19 mouse cellular contexts compared by ENCODE assay signal in genomic region chr12:71183736-71184135, GRCm38 (mm10). TPM values are rescaled to one million over a fixed set of nuclear protein-coding genes. Genes with fewer than 3 reads are reported as not detected.
DNase-seq lines count a peak whose midpoint lies in the region; ATAC-seq lines count a peak whose summit lies in the region.
"Had no signal": no experiment of that assay in that cellular context is flagged by ENCODE, and none has a peak within 500 bp of the region (broad histone marks: within the 10 kb centered on the region; RNA-seq: fewer than 3 reads in every experiment).

No protein-coding gene starts in this region.

- H3K4me1 ChIP-seq in liver, embryonic 12.5 days = no peaks in the 10 kb centered on the region
- no peaks in the 10 kb centered on the region for H3K4me1 ChIP-seq in embryonic facial prominence, embryonic 10.5 days
- H3K4me1 ChIP-seq: embryonic facial prominence, embryonic 13.5 days; embryonic facial prominence, embryonic 15.5 days; forebrain, embryonic 10.5 days; forebrain, embryonic 12.5 days had no signal

- H3K9me3 ChIP-seq in liver, embryonic 12.5 days (replicated peaks) = no peaks in the 10 kb centered on the region
- H3K9me3 ChIP-seq in embryonic facial prominence, embryonic 10.5 days = no peaks in the 10 kb centered on the region
- H3K9me3 ChIP-seq: embryonic facial prominence, embryonic 13.5 days; embryonic facial prominence, embryonic 15.5 days; forebrain, embryonic 10.5 days; forebrain, embryonic 12.5 days had no signal

- no peak overlapping the region for H3K4me2 ChIP-seq in liver, embryonic 12.5 days
- H3K4me2 ChIP-seq: embryonic facial prominence, embryonic 13.5 days; embryonic facial prominence, embryonic 15.5 days; forebrain, embryonic 12.5 days had no signal

- no peaks in the 10 kb centered on the region for H3K27me3 ChIP-seq in liver, embryonic 12.5 days (replicated peaks)
- H3K27me3 ChIP-seq in embryonic facial prominence, embryonic 10.5 days (replicated peaks; ENCODE audit: low read depth, poor library complexity, severe bottlenecking) = no peaks in the 10 kb centered on the region
- H3K27me3 ChIP-seq: embryonic facial prominence, embryonic 13.5 days; embryonic facial prominence, embryonic 15.5 days; forebrain, embryonic 12.5 days had no signal

- peaks cover 58% of the 10 kb centered on the region for H3K36me3 ChIP-seq in liver, embryonic 12.5 days
- H3K36me3 ChIP-seq in embryonic facial prominence, embryonic 10.5 days (replicated peaks) = peaks cover 88% of the 10 kb centered on the region

- 94% methylated on average over 3 of the region's 3 CpGs for WGBS in liver, embryonic 12.5 days (ENCODE audit: insufficient replicate concordance)
- 92% methylated on average over 3 of the region's 3 CpGs for WGBS in embryonic facial prominence, embryonic 10.5 days

- ATAC-seq in liver, embryonic 12.5 days = no peak
- ATAC-seq: forebrain, embryonic 14.5 days; forebrain, embryonic 16.5 days had no signal

- no peak overlapping the region for H3K9ac ChIP-seq in liver, embryonic 12.5 days
- H3K9ac ChIP-seq: embryonic facial prominence, embryonic 13.5 days; embryonic facial prominence, embryonic 15.5 days; forebrain, embryonic 12.5 days had no signal

- peak; percentile 58 for DNase-seq in adrenal gland, adult 2 months
- DNase-seq in adrenal gland, adult 18-20 months (ENCODE audit: low spot score in 2 of 2) = no peak
- DNase-seq in adrenal gland, postnatal 10 days = peak; percentile 43
- peak; percentile 41 for DNase-seq in adrenal gland, postnatal 25 days
- DNase-seq in urinary bladder, adult 2 months (ENCODE audit: low spot score) = no peak
- DNase-seq in embryonic facial prominence, embryonic 10.5 days (ENCODE audit: low spot score) = no peak
- DNase-seq: cerebellum, adult 11-12 months; cerebellum, adult 2 months; cerebellum, adult 9-10 months; cerebellum, postnatal 10 days; cerebellum, postnatal 25 days had no signal

- no peak overlapping the region for H3K4me3 ChIP-seq in liver, embryonic 12.5 days
- H3K4me3 ChIP-seq in embryonic facial prominence, embryonic 10.5 days = no peak overlapping the region
- H3K4me3 ChIP-seq: embryonic facial prominence, embryonic 13.5 days; embryonic facial prominence, embryonic 15.5 days; erythroblast, embryonic 14.5 days; forebrain, embryonic 10.5 days; forebrain, embryonic 12.5 days had no signal

- H3K27ac ChIP-seq in liver, embryonic 12.5 days = no peak overlapping the region
- no peak overlapping the region for H3K27ac ChIP-seq in embryonic facial prominence, embryonic 10.5 days (replicated peaks)
- H3K27ac ChIP-seq: embryonic facial prominence, embryonic 13.5 days; embryonic facial prominence, embryonic 15.5 days; forebrain, embryonic 10.5 days; forebrain, embryonic 12.5 days had no signal

RNA-seq across cellular contexts. Expression of gene 2700049A03Rik, which starts 47.1 kb away (rescaled TPM):
- total RNA-seq in adrenal gland, adult 2 months (2021) = 1 to 10 TPM; 8.3 to 8.7 TPM
- 2.4 and 2.7 TPM in 2 replicates for polyA plus RNA-seq in adrenal gland, adult 2 months (2012; rRNA removed)
- total RNA-seq in adrenal gland, adult 18-20 months (2021) = 1 to 10 TPM; 5.1 to 7.3 TPM
- 10 to 100 TPM in 1 of 2 experiments, 1 to 10 TPM in 1; 6.1 to 10.7 TPM for total RNA-seq in adrenal gland, postnatal 10 days (2021)
- total RNA-seq in adrenal gland, postnatal 25 days (2021) = 12.1 and 15.5 TPM in 2 replicates
- 4.7 and 5.1 TPM in 2 replicates for polyA plus RNA-seq in urinary bladder, adult 2 months (2012; rRNA removed)
- 7.3 and 8.0 TPM in 2 replicates for polyA plus RNA-seq in liver, embryonic 12.5 days (2016; fragmentation: Nextera tagmentation; extraction: Ambion mirVana)
- polyA plus RNA-seq in embryonic facial prominence, embryonic 10.5 days (2016; fragmentation: Nextera tagmentation; extraction: Ambion mirVana) = 19.4 and 21.1 TPM in 2 replicates

RNA-seq across cellular contexts. Expression of gene Timm9, which starts 47.3 kb away (rescaled TPM):
- 10 to 100 TPM; 44.1 to 52.0 TPM for total RNA-seq in adrenal gland, adult 2 months (2021)
- polyA plus RNA-seq in adrenal gland, adult 2 months (2012; rRNA removed) = 10.7 and 11.0 TPM in 2 replicates
- 10 to 100 TPM; 60.0 to 64.2 TPM for total RNA-seq in adrenal gland, adult 18-20 months (2021)
- 10 to 100 TPM; 68.7 to 79.0 TPM for total RNA-seq in adrenal gland, postnatal 10 days (2021)
- total RNA-seq in adrenal gland, postnatal 25 days (2021) = 46.7 and 51.3 TPM in 2 replicates
- 29.6 and 35.3 TPM in 2 replicates for polyA plus RNA-seq in urinary bladder, adult 2 months (2012; rRNA removed)
- polyA plus RNA-seq in liver, embryonic 12.5 days (2016; fragmentation: Nextera tagmentation; extraction: Ambion mirVana) = 77.2 and 84.2 TPM in 2 replicates
- 80.5 and 82.4 TPM in 2 replicates for polyA plus RNA-seq in embryonic facial prominence, embryonic 10.5 days (2016; fragmentation: Nextera tagmentation; extraction: Ambion mirVana)

Comparison
In these comparisons a context has a peak if more than half of its experiments do, and no peak if none do; other contexts are left out.
1. DNase-seq: peak in adrenal gland, adult 2 months (single experiment), adrenal gland, postnatal 10 days (single experiment) and adrenal gland, postnatal 25 days (single experiment); none in adrenal gland, adult 18-20 months (0 of 2), urinary bladder, adult 2 months (single experiment) and embryonic facial prominence, embryonic 10.5 days (single experiment).